Mouse (Mus musculus): ENCODE measurements around the gene Sell.

- no peak for TF ChIP-seq POLR2A (IDR thresholded peaks at IDR 0.05; ENCODE audit: insufficient read length, low read depth)
- no peak for TF ChIP-seq CEBPB (IDR thresholded peaks at IDR 0.05; ENCODE audit: insufficient read depth, poor library complexity, severe bottlenecking)
These were observed 56.1 kb downstream of the Sell start for GRCm38 (mm10) chr1:164117869-164118268.

Data from myocyte (in vitro differentiated cells).